Mouse (Mus musculus) macrophage (primary cell): ENCODE measurements at regions not wholly inside any gene's neighbourhood (a gene's known extent, or its start where the extent isn't known, plus 50 kb on each side); places are given as distances from the start of the nearest gene placed in this dataset.

Experiments
- H3K27ac ChIP-seq: fragments of 350-480 bp; formaldehyde crosslinking; 2 replicates; pipeline ENCODE4 v1.9.0; 2021
- H3K36me3 ChIP-seq: fragments of 350-480 bp; formaldehyde crosslinking; 2 replicates; pipeline ENCODE4 v1.9.0; 2021; ENCODE audit errors: inconsistent target
- H3K4me3 ChIP-seq: fragments of 350-480 bp; formaldehyde crosslinking; 2 replicates; pipeline ENCODE4 v1.9.0; 2021; ENCODE audit errors: inconsistent target
- H3K79me2 ChIP-seq: fragments of 350-480 bp; formaldehyde crosslinking; 2 replicates; pipeline ENCODE4 v1.9.0; 2021; ENCODE audit errors: inconsistent target
- WGBS: methylation state at CpG from one replicate; pipeline ENCODE4 v1.1.7; 2026; ENCODE audit warnings: inconsistent platforms; ENCODE audit not compliant: missing documents; 5-methylcytosine and 5-hydroxymethylcytosine counted together

DNA sequence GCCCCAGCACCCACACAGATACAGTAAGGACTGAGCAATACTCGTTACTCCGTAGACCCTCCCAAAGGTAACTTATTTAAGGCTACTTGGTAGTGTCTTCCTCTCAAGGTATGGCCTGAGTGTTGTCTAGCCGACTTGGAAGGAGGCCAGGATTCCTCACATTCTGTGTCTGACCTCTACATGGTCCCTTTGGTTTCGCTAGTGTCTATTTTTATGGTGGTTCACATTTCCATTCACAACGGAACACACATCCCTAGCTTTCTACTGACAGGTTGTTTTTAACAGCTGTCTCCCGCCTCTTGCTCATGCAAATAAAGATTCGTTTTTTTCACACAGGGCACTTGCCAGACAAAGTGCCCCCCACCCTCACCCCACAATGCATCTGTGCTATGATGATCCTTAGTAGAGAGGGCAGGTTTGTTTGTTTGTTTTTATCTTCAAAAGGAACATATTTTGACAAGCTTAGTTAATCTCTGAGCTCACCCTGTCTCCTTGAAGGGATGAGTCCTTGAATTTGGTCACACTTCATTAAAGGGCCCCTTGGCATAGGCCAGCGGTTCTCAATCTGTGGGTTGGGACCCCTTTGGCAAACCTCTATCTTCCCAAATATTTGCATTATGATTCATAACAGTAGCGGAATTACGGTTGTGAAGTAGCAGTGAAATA is 52.7 kb downstream of the Phlda1 start:
- Histone ChIP-seq H3K79me2 (no peaks in the 10 kb centered on the region), H3K36me3 (no peaks in the 10 kb centered on the region), H3K27ac (no peak overlapping the region), H3K4me3 (no peak overlapping the region)
- 94% methylated on average over 10 of the region's 10 CpGs for WGBS

DNA sequence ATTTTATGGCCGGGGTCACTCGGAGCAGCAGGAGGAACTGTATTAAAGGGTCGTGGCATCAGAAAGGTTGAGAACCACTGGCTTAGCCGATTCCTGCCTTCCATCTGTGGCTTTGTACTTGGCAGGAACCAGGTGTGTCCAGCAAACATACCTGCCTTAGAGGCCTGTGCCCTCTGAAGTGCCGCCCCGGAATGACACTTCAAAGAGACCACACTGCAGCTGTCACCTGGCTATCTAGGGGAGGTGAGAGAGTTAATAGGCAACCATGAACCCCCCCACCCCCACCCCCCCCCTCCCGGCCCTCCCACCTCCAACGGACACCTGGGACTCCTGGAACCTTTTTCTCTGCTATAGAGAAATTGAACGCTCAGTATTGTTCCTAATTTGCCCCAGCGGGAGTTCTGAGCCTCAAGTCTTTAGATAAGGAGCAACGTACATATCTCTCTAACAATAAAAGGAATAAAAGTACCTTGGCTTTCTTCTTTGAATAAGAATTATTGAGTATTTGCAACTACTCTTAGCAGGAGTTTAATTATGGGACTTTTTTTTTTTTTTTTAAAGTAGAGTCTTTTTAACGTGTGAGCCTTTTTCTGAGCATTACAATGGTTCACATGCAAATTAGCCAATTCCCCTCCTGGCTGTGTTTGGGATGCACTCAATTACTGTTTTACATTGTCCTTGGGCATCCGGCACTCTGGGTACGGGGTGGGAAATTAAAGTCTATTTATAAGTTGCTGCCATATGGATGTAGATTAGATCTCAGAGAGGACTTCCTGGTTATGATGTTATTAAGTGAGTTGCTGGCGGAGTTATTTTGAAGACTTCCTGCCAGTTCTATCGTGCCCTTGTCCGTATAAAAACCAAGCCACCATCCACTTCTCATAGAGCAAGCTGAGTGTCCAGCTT is 53.5 kb downstream of the Phlda1 start:
- Histone ChIP-seq H3K79me2 (no peaks in the 10 kb centered on the region), H3K36me3 (no peaks in the 10 kb centered on the region), H3K4me3 (no peak overlapping the region), H3K27ac (no peak overlapping the region)
- WGBS: 66% methylated on average over 15 of the region's 17 CpGs

DNA sequence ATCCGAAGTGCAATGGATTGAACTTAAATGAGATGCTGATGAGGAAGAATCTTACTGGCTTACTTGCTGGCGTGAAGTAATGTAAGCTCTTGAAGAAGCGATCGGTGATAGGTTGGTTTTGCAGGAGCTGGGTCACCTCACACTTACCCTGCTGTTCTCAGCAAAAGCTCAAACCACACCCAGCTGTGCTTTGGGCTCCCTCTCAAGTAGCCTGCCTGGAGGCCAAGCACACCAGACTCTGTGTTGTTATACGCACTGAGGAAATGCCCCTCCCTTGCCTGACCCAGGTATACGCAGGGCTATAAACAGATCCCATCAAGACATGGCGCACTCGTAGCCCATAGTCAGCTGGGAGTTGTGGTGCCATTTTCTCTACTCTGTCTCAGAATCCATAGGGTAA is 56.5 kb downstream of the Phlda1 start:
- H3K4me3 ChIP-seq: no peak overlapping the region
- 93% methylated on average over 8 of the region's 8 CpGs for WGBS
- H3K27ac ChIP-seq: no peak overlapping the region
- no peaks in the 10 kb centered on the region for H3K36me3 ChIP-seq
- no peaks in the 10 kb centered on the region for H3K79me2 ChIP-seq

DNA sequence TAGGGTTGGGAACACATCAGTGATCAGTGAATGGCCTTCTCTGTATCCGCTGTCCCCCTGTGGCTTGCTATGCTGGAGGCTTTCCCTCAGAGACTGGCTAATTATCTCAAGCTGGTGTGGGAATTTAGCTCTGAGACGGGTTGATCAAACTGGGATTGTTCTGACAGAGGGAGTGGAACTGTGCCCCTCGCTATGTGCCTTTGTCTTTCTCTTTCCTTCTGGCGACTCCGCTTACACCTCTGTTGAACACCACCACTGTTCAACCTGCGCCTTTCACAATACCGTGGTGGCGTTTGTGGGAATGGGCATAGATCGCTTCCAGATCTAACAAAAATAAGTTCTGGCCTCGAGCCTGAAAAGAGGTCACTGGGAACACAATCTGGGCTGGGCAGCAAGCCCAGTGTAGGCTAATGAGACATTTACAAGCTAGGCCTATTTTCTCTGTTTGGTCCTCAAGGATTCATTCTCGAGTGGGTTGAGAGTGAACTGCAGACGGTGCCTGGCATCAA is 60.8 kb downstream of the Phlda1 start:
- Histone ChIP-seq H3K4me3 (no peak overlapping the region), H3K79me2 (no peaks in the 10 kb centered on the region), H3K36me3 (no peaks in the 10 kb centered on the region), H3K27ac (no peak overlapping the region)
- 96% methylated on average over 12 of the region's 12 CpGs for WGBS

DNA sequence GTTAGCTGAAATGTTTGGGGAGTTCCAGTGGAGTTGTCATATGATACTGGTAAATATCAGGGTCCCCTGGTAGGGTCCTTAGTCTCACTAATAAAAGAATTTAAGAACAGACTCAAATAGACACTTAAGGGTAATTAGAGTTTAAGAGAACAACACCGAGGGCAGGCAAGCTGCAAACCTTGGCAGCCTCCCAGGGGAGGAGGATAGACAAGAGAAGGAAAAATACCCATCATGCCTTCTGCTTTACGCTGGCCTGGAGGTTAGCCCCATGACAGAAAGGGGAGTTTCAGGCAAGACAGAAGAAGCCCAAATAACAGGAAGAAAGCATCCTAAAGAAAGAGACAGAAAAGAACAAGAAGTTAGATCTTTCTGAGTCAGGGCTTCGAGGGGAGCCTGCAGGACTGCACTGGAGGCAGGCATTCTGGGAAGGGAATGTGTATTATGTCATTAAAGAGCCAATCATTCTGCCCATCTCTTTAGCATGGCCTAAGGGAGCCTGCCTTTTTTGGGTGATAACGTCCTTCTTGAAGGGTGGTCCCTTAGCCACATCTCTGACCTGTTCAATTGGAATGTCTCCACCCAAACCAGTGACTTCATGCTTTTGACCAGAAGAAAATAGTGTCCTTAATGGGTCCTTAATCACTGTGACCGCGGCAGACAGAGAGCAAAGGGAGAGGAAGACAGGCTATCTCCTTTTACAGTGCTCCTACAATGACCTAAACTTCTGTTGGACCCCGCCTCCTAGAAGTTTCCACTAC is 64.6 kb downstream of the Phlda1 start:
- Histone ChIP-seq H3K27ac (no peak overlapping the region), H3K4me3 (no peak overlapping the region), H3K36me3 (no peaks in the 10 kb centered on the region), H3K79me2 (no peaks in the 10 kb centered on the region)
- WGBS: 78% methylated on average over 7 of the region's 7 CpGs

DNA sequence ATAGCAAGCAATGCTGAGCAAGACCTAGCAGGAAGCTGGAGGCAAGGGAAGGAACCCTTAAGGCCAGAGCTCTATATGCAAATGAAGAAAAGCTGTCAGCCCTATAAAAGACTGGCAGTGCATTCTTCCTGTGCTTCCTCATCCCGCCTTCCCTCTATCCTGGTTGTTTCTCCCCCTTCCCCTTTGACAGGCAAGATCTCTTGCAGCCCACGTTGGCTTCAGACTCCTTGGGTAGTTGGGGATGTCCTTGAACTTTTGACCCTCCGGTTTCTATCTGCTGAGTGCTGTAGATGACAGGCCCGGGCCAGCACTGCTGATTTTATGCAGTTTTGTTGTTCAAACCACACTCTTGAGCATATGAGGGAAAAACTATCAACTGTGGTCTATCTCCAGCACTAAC is 68.1 kb downstream of the Phlda1 start:
- no peak overlapping the region for H3K27ac ChIP-seq
- WGBS: 71% methylated on average over 4 of the region's 4 CpGs
- H3K79me2 ChIP-seq: no peaks in the 10 kb centered on the region
- no peaks in the 10 kb centered on the region for H3K36me3 ChIP-seq
- H3K4me3 ChIP-seq: no peak overlapping the region

DNA sequence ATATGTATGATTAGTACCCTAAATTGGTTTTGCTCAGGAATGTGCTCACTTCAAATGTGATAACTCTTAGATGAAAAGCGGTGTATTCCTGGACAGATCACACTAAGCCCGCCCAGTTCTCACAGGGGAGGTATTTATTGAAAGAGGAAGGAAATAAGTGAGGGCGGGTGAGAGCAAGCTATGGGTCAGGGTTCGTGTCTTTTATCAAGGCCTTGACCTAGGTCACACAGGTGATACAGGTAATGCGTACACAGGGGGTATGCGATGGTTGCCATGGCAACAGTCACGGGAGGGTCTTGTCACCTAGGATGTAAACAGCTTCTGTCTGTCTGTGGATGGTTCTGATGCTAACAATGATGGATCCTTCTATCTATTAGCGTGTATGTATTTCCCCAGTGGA is 68.7 kb downstream of the Phlda1 start:
- H3K27ac ChIP-seq: no peak overlapping the region
- H3K36me3 ChIP-seq: no peaks in the 10 kb centered on the region
- WGBS: 66% methylated on average over 8 of the region's 8 CpGs
- no peak overlapping the region for H3K4me3 ChIP-seq
- H3K79me2 ChIP-seq: no peaks in the 10 kb centered on the region

DNA sequence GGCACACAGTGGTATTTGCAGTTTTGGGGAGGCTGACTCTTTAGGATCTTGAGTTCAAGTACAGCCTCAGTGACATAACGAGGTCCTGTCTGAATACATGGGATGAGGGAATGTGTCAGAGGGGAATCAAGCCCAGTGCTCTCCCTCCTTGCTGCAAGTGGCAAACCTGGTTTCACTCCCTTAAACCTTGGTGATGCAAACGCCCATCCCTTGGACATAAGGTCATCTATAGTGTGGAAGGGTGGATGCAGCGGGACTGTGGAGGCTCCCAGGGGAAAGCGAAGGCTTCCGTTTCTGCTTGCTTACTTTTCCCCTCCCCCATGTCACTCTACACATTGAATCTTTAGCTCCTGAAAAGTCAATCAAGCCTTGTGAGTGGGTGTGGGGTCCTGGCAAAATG is 69.2 kb downstream of the Phlda1 start:
- Histone ChIP-seq H3K79me2 (no peaks in the 10 kb centered on the region), H3K27ac (no peak overlapping the region), H3K36me3 (no peaks in the 10 kb centered on the region), H3K4me3 (no peak overlapping the region)
- WGBS: 87% methylated on average over 5 of the region's 5 CpGs

DNA sequence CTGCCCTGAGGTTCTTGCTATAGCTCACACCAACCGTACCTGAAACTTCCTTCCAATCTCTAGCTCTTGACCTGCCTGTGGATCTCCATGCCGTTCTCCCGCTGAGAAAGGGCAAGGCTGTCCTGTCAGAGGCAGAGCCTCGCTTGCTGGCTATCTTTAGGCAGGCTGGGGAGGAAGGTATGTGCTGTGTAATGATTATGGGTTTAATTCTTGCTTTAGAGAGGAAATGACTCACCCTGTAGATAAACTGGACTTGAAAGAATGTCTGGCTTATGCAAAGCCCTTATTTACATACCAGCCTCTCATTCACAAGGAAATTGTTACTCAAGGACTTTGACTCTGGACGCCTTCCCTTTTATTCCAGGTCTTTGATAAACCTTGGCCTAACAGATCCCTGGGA is 69.8 kb downstream of the Phlda1 start:
- H3K4me3 ChIP-seq: no peak overlapping the region
- WGBS: 6% methylated on average over 5 of the region's 5 CpGs
- H3K36me3 ChIP-seq: no peaks in the 10 kb centered on the region
- H3K79me2 ChIP-seq: no peaks in the 10 kb centered on the region
- no peak overlapping the region for H3K27ac ChIP-seq

DNA sequence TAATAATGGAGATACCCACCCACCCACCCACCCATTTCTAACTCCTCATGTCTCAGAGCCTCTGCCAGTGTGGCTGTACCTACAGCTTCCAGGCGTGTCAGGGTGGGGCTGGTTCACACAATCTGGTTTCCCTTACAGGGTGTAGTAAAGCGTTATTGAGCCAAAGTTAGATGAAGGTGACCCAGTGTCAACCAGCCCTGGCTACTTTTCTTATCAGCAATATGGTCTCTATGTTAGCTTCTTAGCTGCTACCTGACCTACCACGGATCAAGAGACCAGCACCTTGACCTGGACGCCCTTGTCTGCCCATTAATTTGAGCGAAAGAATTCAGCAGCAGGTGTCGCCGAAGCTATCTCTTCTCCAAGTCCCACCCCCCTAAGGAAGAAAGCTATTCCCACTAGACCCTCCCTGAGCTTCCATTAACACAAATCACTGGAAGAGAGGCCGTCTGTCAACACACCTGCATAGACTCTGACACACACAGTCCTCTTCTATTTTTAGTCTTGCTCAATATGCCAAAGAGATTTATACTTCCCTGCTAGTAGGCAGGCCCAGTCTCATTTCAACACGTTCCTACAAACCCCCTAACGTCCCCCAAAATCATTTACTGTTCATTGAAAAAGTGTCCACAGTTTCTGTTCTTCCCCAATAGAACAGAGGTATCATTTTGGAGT is 70.4 kb downstream of the Phlda1 start:
- no peak overlapping the region for H3K27ac ChIP-seq
- no peak overlapping the region for H3K4me3 ChIP-seq
- WGBS: 76% methylated on average over 10 of the region's 10 CpGs
- H3K36me3 ChIP-seq: no peaks in the 10 kb centered on the region
- no peaks in the 10 kb centered on the region for H3K79me2 ChIP-seq

DNA sequence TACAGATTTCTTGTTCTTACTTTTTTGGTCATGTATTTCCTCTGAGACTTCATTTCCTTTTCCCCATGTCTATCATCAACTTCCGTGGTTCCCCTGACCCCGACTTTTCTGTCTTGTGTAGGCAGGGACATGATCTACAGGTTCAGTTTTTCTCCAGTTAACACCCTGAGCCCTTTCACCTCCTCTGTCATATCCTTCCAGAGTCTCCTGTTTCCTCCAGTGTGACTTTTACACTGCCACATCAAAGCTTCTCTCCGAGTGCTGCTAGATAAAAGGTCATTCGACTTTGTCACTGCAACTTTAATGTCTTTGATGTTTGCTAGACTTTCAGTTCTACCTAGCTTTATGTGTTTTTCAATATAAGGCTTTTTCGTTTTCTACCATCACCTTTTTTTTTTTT is 72.5 kb downstream of the Phlda1 start:
- 53% methylated on average over 5 of the region's 5 CpGs for WGBS
- Histone ChIP-seq H3K79me2 (no peaks in the 10 kb centered on the region), H3K4me3 (no peak overlapping the region), H3K36me3 (no peaks in the 10 kb centered on the region), H3K27ac (no peak overlapping the region)

DNA sequence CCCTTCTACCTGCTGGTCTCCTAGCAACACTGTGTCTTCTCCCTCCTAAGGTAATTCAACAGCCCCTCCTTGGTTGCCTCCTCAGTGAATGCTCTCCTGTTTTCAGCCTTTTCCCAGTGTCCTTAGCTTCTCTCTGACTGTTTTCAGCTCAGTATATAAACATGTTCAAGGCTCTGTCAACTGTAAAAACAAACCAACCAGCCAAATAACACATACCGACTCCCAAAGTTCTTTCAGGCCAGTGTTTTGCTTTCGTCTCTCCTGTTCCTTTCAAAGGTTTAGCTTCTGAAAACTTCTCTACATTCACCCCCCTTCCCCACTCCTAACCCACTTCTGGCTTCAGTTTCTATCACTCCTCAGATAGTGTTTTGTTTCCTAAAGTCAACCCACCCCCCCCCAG is 73.4 kb downstream of the Phlda1 start:
- no peaks in the 10 kb centered on the region for H3K36me3 ChIP-seq
- WGBS: 90% methylated on average over 2 of the region's 2 CpGs
- no peaks in the 10 kb centered on the region for H3K79me2 ChIP-seq
- no peak overlapping the region for H3K4me3 ChIP-seq
- no peak overlapping the region for H3K27ac ChIP-seq

DNA sequence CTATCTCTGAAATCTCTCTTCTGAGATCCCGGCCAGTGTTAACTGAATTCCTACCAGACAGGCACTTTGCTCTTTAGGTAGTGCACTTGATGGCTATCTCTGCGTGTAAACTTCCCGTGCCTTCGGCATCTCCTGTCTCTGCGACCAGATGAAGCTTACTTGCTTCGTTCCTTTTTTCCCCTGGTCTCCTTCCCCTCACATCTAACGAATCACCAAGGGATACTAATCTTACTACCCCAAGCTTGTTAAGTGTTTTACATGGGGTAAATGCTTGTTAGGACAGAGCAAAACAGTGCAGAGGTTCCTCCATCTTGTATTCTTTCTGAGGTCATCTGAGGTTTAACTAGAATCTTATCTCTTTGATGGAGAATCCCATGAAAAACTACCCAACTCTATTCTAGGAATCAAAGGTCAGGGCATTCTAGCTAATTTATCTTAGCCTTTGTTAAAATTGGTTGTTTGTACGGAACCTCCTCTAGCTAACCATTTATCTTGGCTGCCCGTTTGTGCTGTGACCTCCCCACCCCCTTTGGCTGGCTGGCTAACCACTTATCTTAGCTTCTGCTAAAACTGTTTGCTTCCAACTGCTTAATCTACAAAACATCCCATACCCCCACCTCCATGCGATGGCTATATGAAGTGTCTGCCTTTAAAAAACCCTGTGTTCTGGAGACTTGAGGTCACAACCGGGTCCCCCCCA is 74.5 kb downstream of the Phlda1 start:
- no peak overlapping the region for H3K27ac ChIP-seq
- H3K36me3 ChIP-seq: no peaks in the 10 kb centered on the region
- WGBS: 86% methylated on average over 10 of the region's 11 CpGs
- H3K79me2 ChIP-seq: no peaks in the 10 kb centered on the region
- H3K4me3 ChIP-seq: no peak overlapping the region

DNA sequence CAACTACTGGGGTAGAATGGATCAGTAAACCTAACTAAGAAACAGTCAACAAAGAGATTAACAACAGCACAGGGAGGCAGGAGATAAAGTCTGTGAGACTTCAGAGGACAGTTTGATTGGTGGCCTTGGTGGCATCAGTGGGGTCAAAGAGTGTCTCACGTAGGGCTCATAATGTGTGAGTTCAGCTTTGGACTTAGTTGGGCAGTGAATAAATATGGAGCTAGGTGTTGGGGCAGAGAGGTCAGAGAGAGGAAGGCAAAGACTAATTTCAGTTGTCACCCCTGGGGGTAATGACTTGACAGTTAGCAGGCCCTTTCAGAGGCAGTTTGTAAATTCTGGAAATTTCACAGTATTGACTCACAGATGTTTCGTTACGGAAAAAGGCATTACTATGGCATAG is 75.8 kb downstream of the Phlda1 start:
- Histone ChIP-seq H3K36me3 (no peaks in the 10 kb centered on the region), H3K27ac (no peak overlapping the region), H3K4me3 (no peak overlapping the region), H3K79me2 (no peaks in the 10 kb centered on the region)
- WGBS: 100% methylated on average over 3 of the region's 3 CpGs
